Mouse (Mus musculus) kidney, embryonic 16.5 days (tissue): ENCODE measurements at regions not wholly inside any gene's neighbourhood (a gene's known extent, or its start where the extent isn't known, plus 50 kb on each side); places are given as distances from the start of the nearest gene placed in this dataset.

ENCODE experiments used
- ATAC-seq: fragments of 200-750 bp; cut with Nextera tagmentation; 2 replicates; pipeline ENCODE4 v1.8.0; 2017; ENCODE audit warnings: moderate TSS enrichment; ENCODE audit not compliant: low FRiP score, low TSS enrichment
- H3K27ac ChIP-seq: fragments of 300-500 bp; sonication (generic); 2 replicates; pipeline ENCODE4 v1.5.1; 2014; ENCODE audit warnings: low read length
- H3K27me3 ChIP-seq: fragments of 300-500 bp; sonication (generic); 2 replicates; pipeline ENCODE4 v1.6.1; 2014; ENCODE audit warnings: low read length, control low read depth, mixed read lengths; ENCODE audit not compliant: insufficient read depth
- H3K36me3 ChIP-seq: fragments of 300-500 bp; sonication (generic); 2 replicates; pipeline ENCODE4 v1.6.1; 2014; ENCODE audit warnings: low read length, control low read depth, mixed read lengths; ENCODE audit not compliant: insufficient read depth
- H3K4me1 ChIP-seq: fragments of 300-500 bp; sonication (generic); 2 replicates; pipeline ENCODE4 v1.6.1; 2014; ENCODE audit warnings: low read length, control low read depth, mixed read lengths; ENCODE audit not compliant: insufficient read depth
- H3K4me2 ChIP-seq: fragments of 300-500 bp; sonication (generic); replicated peaks from 2 replicates; pipeline ENCODE4 v1.6.1; 2014; ENCODE audit warnings: low read depth, low read length
- H3K4me3 ChIP-seq: fragments of 300-500 bp; sonication (generic); 2 replicates; pipeline ENCODE4 v1.5.1; 2014; ENCODE audit warnings: mild to moderate bottlenecking, low read length
- H3K9ac ChIP-seq: fragments of 300-500 bp; sonication (generic); replicated peaks from 2 replicates; pipeline ENCODE4 v1.6.1; 2014; ENCODE audit warnings: low read length
- H3K9me3 ChIP-seq: fragments of 300-500 bp; sonication (generic); 2 replicates; pipeline ENCODE4 v1.6.1; 2016; ENCODE audit warnings: low read length, control low read depth
- WGBS: fragments of 180-500 bp; shearing (Covaris S2); extraction: QIAGEN DNeasy Blood & Tissue Kit; methylation state at CpG from one replicate; pipeline ENCODE4 v1.1.7; 2014; 5-methylcytosine and 5-hydroxymethylcytosine counted together

DNA sequence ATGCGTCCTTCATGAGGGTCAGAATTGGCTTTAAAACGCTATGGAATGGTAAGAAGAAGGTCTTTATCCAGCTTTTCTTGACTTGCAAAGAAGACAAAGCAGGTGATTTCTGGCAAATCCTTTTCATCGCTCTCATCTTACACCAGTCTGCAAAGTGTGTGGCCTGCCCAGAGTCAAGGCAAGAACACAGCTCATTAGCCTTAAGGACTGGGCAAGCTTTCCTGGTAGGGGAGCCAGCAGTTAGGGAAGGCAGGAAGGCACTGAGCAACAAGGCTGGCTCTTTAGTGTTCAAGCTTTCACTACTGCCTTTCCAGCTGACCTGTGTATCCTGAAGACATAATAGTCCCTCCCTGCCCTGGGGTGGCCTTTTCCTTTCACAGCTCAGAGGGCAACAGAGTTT, 352.4 kb upstream of the N6amt1 start:
- Histone ChIP-seq H3K4me1 (no peaks in the 10 kb centered on the region), H3K27ac (no peak overlapping the region), H3K4me2 (no peak overlapping the region), H3K36me3 (no peaks in the 10 kb centered on the region), H3K27me3 (no peaks in the 10 kb centered on the region), H3K9ac (no peak overlapping the region), H3K4me3 (no peak overlapping the region), H3K9me3 (no peaks in the 10 kb centered on the region)
- no peak for ATAC-seq
- 73% methylated on average over 3 of the region's 3 CpGs for WGBS

DNA sequence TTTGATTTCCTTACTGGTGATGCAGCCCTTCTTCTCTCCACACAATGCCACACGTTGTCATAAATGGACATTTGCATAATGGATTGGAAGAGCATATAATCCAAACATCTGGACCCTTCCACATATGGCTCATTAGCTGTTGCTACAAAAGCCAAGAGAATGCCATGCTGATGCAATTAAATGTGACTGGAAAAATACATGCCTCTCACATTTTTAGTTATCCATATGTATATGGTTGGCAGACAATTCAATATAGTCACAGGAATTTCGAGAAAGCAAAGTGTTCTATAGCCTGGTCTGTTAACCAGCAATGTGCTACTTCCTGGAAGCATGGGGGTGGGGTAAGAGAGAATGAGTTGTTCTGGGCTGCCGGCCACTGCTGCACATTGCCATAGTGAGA, 352.9 kb upstream of the N6amt1 start:
- no peak overlapping the region for H3K4me2 ChIP-seq
- no peaks in the 10 kb centered on the region for H3K4me1 ChIP-seq
- no peaks in the 10 kb centered on the region for H3K9me3 ChIP-seq
- no peaks in the 10 kb centered on the region for H3K36me3 ChIP-seq
- ATAC-seq = no peak
- H3K27me3 ChIP-seq = no peaks in the 10 kb centered on the region
- 47% methylated on average over 3 of the region's 3 CpGs for WGBS
- no peak overlapping the region for H3K9ac ChIP-seq
- H3K27ac ChIP-seq = no peak overlapping the region
- H3K4me3 ChIP-seq = no peak overlapping the region

DNA sequence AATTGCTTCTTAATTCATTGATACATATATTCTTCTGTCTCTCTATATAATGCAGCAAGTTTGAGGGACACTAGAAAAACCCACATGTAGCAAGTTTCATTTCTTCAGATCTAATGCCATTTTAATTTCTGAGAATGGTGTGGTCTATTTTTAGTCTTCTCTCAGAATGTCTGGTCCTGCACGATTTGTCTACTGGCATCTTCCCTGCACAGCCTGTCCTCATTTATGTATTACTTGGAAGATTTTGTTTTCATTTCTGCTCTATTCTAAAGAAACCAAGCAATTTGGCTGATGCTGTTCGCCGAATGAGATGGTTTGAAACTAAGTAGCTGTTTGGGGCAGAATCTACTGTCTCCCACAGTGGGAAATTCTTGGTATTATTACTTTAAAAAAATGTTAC, 382.3 kb upstream of the N6amt1 start:
- no peak overlapping the region for H3K4me3 ChIP-seq
- WGBS = 89% methylated on average over 3 of the region's 3 CpGs
- no peaks in the 10 kb centered on the region for H3K27me3 ChIP-seq
- no peaks in the 10 kb centered on the region for H3K9me3 ChIP-seq
- H3K36me3 ChIP-seq = no peaks in the 10 kb centered on the region
- H3K4me2 ChIP-seq = no peak overlapping the region
- H3K4me1 ChIP-seq = no peaks in the 10 kb centered on the region
- H3K27ac ChIP-seq = no peak overlapping the region
- ATAC-seq = no peak
- no peak overlapping the region for H3K9ac ChIP-seq

DNA sequence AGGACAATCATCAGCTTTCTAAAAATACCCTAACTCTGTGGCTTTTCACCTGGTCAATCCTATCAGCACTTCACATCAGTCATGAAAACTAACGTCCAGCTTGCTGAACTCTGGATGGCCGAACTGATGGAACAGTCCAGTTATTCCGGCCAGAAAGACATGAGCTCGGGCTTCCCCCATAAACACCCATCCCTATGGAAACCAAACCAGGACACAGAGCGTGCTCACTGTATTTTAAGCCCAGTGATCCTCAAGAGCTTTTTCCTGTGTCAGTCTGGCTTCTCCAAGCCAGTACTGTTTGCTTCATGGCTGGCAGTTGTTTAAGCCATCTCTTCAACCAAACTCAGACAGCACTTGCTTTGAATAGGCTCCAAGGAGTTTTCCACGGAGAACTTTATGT, 404.3 kb upstream of the N6amt1 start:
- 87% methylated on average over 6 of the region's 6 CpGs for WGBS
- Histone ChIP-seq H3K9me3 (no peaks in the 10 kb centered on the region), H3K4me3 (no peak overlapping the region), H3K27me3 (no peaks in the 10 kb centered on the region), H3K36me3 (no peaks in the 10 kb centered on the region), H3K4me2 (no peak overlapping the region), H3K4me1 (no peaks in the 10 kb centered on the region), H3K9ac (no peak overlapping the region), H3K27ac (no peak overlapping the region)
- ATAC-seq = no peak

DNA sequence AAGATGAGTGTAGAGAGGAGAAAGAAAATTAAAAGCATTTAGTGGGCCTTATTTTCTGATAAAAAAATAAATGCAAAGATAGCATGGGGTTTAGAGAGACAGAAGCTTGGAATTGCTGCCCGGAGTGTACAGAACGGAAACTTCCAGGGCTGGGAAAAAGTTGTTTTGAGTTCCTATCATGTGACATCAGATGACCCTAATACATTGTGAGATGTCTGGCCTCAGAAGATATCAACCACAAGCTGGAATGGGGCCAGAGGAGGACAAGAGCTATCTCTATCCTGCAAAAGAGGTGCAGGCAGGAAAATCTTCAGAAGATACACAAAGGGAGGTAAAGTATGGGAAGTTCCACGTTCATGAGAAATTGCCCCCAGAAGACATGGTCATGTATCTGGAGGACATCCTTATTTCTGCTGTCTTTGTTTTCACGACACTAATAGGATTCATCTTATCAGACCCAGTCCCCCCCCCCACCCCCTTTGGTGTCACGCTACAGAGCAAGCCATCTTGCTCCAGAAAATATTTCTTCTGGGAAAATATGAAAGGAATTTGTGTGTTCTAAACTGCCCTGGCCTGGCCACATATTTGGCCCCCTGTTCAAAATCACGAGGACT, 408.3 kb upstream of the N6amt1 start:
- Histone ChIP-seq H3K27ac (no peak overlapping the region), H3K9ac (no peak overlapping the region), H3K9me3 (no peaks in the 10 kb centered on the region), H3K4me1 (no peaks in the 10 kb centered on the region), H3K27me3 (no peaks in the 10 kb centered on the region), H3K36me3 (no peaks in the 10 kb centered on the region), H3K4me2 (no peak overlapping the region), H3K4me3 (no peak overlapping the region)
- WGBS = 78% methylated on average over 6 of the region's 6 CpGs
- ATAC-seq = no peak

DNA sequence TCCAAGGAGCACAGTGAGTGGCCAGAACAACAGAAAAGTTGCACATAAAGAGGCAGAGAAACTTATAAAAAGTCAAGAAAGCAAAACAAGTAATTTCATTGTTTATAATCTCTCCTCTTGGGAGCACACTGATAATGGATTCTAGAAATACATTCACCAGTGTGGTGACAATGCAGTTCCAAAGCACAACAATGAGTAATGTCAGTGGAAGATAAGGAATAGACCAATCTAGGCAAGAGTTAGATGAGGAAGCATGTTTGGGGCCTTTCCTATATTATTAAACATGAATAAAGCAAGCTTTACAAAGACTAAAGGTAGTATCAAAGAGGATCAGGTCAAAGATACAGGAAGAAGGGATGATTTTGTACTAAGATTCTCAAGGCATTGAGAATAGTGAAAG, 408.9 kb upstream of the N6amt1 start:
- Histone ChIP-seq H3K4me1 (no peaks in the 10 kb centered on the region), H3K27ac (no peak overlapping the region), H3K4me3 (no peak overlapping the region), H3K27me3 (no peaks in the 10 kb centered on the region), H3K9ac (no peak overlapping the region), H3K4me2 (no peak overlapping the region), H3K9me3 (no peaks in the 10 kb centered on the region), H3K36me3 (no peaks in the 10 kb centered on the region)
- ATAC-seq = no peak

DNA sequence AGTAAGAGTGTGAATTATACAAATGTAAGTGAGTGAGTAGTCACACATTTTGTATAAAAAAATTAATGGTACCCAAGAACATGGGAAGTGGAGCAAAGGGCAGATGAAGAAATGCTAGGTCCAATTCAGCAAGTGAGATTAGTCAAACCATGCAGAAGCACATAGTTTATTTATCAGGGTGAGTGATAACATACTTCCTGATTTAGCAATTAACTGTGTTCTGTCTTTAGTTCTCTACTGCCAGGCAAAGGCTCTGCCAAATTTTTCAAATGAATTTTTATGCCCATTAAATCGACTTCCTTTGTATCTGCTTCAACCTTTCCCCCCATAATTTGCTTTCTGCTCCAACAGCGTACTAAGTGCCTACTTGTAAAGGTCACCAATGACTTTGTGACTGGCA, 419.0 kb upstream of the N6amt1 start:
- H3K4me1 ChIP-seq = no peaks in the 10 kb centered on the region
- H3K9ac ChIP-seq = no peak overlapping the region
- no peaks in the 10 kb centered on the region for H3K9me3 ChIP-seq
- no peak overlapping the region for H3K27ac ChIP-seq
- H3K4me2 ChIP-seq = no peak overlapping the region
- H3K36me3 ChIP-seq = no peaks in the 10 kb centered on the region
- no peaks in the 10 kb centered on the region for H3K27me3 ChIP-seq
- no peak overlapping the region for H3K4me3 ChIP-seq
- 67% methylated on average over 2 of the region's 2 CpGs for WGBS
- no peak for ATAC-seq

DNA sequence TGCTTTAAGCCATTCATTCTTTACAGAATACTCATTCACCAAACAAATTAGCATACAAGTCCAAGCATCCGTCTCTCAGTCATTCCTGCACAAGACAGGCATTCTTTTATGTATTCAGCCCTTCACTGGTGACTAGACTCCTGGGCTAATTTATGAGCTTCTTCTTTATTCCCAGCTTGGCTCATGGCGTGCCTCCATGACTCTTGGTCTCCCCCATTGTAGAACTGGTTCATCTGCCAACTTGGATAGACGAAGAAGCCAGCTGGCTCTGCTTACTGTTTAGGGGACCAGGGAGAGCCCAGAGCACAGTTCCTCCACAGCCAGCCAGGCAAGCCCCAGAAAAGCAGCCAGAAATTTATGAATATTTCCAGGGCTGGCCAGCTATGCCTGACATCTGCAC, 421.2 kb upstream of the N6amt1 start:
- H3K4me2 ChIP-seq = no peak overlapping the region
- no peak for ATAC-seq
- 0 out of 2 replicates have a peak overlapping the region, but pooled peaks have one; percentile 34 for H3K27ac ChIP-seq
- WGBS = 62% methylated on average over 3 of the region's 3 CpGs
- H3K4me1 ChIP-seq = no peaks in the 10 kb centered on the region
- no peaks in the 10 kb centered on the region for H3K36me3 ChIP-seq
- no peak overlapping the region for H3K9ac ChIP-seq
- no peak overlapping the region for H3K4me3 ChIP-seq
- H3K9me3 ChIP-seq = no peaks in the 10 kb centered on the region
- no peaks in the 10 kb centered on the region for H3K27me3 ChIP-seq

DNA sequence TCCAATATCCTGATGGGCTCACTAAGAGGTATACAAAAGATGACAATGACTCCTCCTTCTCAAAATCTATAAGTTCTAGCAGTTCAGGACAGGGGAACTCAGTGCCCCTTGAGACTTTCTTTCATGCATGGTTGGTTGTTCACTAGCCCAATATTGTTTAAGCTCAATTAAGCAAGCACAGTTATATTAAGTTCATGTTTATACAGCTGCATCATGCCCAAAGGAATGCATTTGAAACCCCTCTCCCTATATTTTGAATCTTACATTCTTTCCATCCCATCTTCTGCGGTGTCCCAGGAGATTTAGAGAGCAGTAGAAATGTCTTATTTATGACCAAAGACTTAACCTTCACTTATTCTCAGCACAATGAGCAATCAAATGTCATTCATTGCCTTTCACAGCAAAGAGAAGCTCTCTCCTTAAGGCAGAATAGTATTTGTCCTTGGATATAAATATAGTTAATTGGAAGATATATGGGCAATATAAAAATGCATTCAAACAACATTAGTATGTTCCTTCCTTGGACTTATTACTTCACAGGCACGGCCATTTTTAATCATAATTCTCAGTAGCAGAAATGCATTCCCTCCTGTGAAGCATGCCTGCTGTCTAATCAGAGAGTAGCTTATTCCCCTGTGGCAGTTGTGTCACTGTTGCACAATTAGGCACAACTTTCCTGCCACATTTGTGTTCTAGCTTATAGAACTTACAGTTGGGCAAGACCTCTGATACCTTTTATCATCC, 455.8 kb upstream of the N6amt1 start:
- ATAC-seq = peak; percentile 90
- H3K9ac ChIP-seq = no peak overlapping the region
- H3K4me1 ChIP-seq = peaks cover 4% of the 10 kb centered on the region; the same call in 1 of the 2 replicates
- H3K4me3 ChIP-seq = no peak overlapping the region
- H3K36me3 ChIP-seq = no peaks in the 10 kb centered on the region
- no peaks in the 10 kb centered on the region for H3K27me3 ChIP-seq
- no peaks in the 10 kb centered on the region for H3K9me3 ChIP-seq
- 0 out of 2 replicates have a peak overlapping the region, but pooled peaks have one; percentile 14 for H3K27ac ChIP-seq
- H3K4me2 ChIP-seq = no peak overlapping the region
- 23% methylated on average over 2 of the region's 2 CpGs for WGBS

DNA sequence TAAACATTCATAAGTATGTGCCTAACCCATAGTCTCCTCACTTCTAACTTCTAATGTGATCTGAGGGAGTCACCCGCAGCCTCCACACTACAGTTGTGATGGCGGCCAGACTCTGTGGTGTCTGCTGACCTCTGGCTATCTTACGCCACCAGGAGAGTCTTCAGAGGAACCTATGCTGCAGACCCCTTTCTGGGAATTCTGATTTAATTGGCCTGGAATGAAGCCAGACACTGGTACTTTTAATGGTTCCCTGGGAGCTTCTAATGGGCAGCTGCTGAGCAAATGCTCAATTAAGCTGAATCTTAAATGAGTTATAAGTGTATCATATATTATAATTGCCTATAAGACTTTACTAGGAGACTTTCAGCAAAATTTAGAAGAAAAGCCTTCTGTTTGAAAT, 459.0 kb upstream of the N6amt1 start:
- no peak for ATAC-seq

More for the DNA sequence above, 459.0 kb upstream of the N6amt1 start:
- Histone ChIP-seq H3K27ac (no peak overlapping the region), H3K27me3 (no peaks in the 10 kb centered on the region), H3K4me1 (peaks cover 4% of the 10 kb centered on the region; the same call in 1 of the 2 replicates), H3K4me3 (no peak overlapping the region), H3K4me2 (no peak overlapping the region), H3K9ac (no peak overlapping the region), H3K36me3 (no peaks in the 10 kb centered on the region), H3K9me3 (no peaks in the 10 kb centered on the region)
- 77% methylated on average over 3 of the region's 3 CpGs for whole genome bisulfite sequencing
